Mouse (Mus musculus) kidney, adult 2 months (tissue): ENCODE measurements at regions not wholly inside any gene's neighbourhood (a gene's known extent, or its start where the extent isn't known, plus 50 kb on each side); places are given as distances from the start of the nearest gene placed in this dataset.

Source experiments
- CTCF ChIP-seq: fragments of 200-500 bp; conservative IDR thresholded peaks from 2 replicates; pipeline ENCODE4 v1.5.1; 2011; ENCODE audit warnings: low read depth, mild to moderate bottlenecking, control low read depth, low read length, moderate library complexity, mixed read lengths; ENCODE audit not compliant: insufficient read depth, insufficient read length
- POLR2A ChIP-seq: fragments of 200-500 bp; IDR thresholded peaks from one replicate; pipeline ENCODE4 v1.6.1; 2011; ENCODE audit warnings: low read depth, low read length, control low read depth

DNA sequence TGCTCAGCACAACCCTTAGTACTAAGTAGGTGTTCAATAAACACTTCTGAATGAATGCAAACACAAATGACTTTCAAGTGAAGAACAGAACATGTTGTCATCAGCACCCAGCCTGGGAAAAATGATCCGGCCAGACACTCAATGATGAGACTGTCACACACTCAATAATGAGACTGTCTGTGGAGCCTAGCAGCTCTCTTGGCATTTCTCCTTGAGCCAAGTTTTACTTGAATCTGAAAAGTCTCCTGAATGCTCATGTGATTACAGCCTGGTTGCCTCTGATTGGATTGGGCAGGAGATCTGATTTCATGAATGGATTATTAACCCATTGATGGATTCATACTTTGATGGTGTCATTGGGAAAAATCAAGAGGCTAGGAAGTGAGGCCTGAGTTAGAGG is 161.3 kb upstream of the Ap5m1 start:
- TF ChIP-seq CTCF (no peak), POLR2A (no peak)
